Mouse (Mus musculus) lung, postnatal 10 days (tissue): ENCODE measurements at regions not wholly inside any gene's neighbourhood (a gene's known extent, or its start where the extent isn't known, plus 50 kb on each side); places are given as distances from the start of the nearest gene placed in this dataset.
A peak's percentile ranks its signal among the peaks of the same experiment; 100 is the strongest.

Experiments
- DNase-seq: peaks from one replicate; pipeline ENCODE4 v3.0.0; 2021

- peak; percentile 65 for DNase-seq
Observed at GRCm38 (mm10) chr6:112133522-112133921, 140.0 kb upstream of the Lmcd1 start.

- DNase-seq = peak; percentile 30
Observed at GRCm38 (mm10) chr6:112152535-112153364, 120.8 kb upstream of the Lmcd1 start.

- no peak for DNase-seq
Observed at GRCm38 (mm10) chr6:112167487-112167886, 106.1 kb upstream of the Lmcd1 start.

GRCm38 (mm10) chr6:112176344-112176743 is 97.2 kb upstream of the Lmcd1 start:
- no peak for DNase-seq

GRCm38 (mm10) chr6:112187636-112188035 is 85.9 kb upstream of the Lmcd1 start:
- DNase-seq = no peak

GRCm38 (mm10) chr6:112191032-112191431 is 82.5 kb upstream of the Lmcd1 start:
- peak; percentile 79 for DNase-seq

GRCm38 (mm10) chr6:112197445-112197844 is 76.1 kb upstream of the Lmcd1 start:
- DNase-seq = peak; percentile 92

- no peak for DNase-seq
Observed at GRCm38 (mm10) chr6:112199241-112199640, 74.3 kb upstream of the Lmcd1 start.

GRCm38 (mm10) chr6:112202120-112202519 is 71.4 kb upstream of the Lmcd1 start:
- DNase-seq = no peak

GRCm38 (mm10) chr6:112203321-112203720 is 70.2 kb upstream of the Lmcd1 start:
- DNase-seq = no peak

GRCm38 (mm10) chr6:112204956-112205355 is 68.6 kb upstream of the Lmcd1 start:
- no peak for DNase-seq

GRCm38 (mm10) chr6:112205420-112205995 is 68.0 kb upstream of the Lmcd1 start:
- no peak for DNase-seq

GRCm38 (mm10) chr6:112207229-112207628 is 66.3 kb upstream of the Lmcd1 start:
- peak; percentile 67 for DNase-seq

GRCm38 (mm10) chr6:112210238-112210950 is 63.2 kb upstream of the Lmcd1 start:
- peak; percentile 91 for DNase-seq

GRCm38 (mm10) chr6:112216868-112217267 is 56.7 kb upstream of the Lmcd1 start:
- no peak for DNase-seq

- DNase-seq = no peak
Observed at GRCm38 (mm10) chr6:112218248-112218647, 55.3 kb upstream of the Lmcd1 start.

GRCm38 (mm10) chr6:112219641-112220040 is 53.9 kb upstream of the Lmcd1 start:
- DNase-seq = no peak

- no peak for DNase-seq
Observed at GRCm38 (mm10) chr6:112220149-112220548, 53.4 kb upstream of the Lmcd1 start.

- no peak for DNase-seq
Observed at GRCm38 (mm10) chr6:112221373-112221772, 52.2 kb upstream of the Lmcd1 start.

- DNase-seq = peak; percentile 61
Observed at GRCm38 (mm10) chr6:112223325-112223724, 50.2 kb upstream of the Lmcd1 start.
